Mouse (Mus musculus) C2C12 (cell line): ENCODE measurements around the gene Nr4a1.

ENCODE experiments used
- CEBPB ChIP-seq: IDR thresholded peaks from one replicate; pipeline ENCODE4 v1.6.1; 2011; ENCODE audit warnings: low read depth, mild to moderate bottlenecking, control low read depth, moderate library complexity
- CTCF ChIP-seq: IDR thresholded peaks from one replicate; pipeline ENCODE4 v1.5.1; 2011; ENCODE audit not compliant: control insufficient read depth, insufficient read depth, insufficient read length
- FOSL1 ChIP-seq: IDR thresholded peaks from one replicate; pipeline ENCODE4 v1.8.0; 2011; ENCODE audit warnings: mild to moderate bottlenecking, low read length; ENCODE audit not compliant: poor library complexity, insufficient read depth, severe bottlenecking
- MAX ChIP-seq: IDR thresholded peaks from one replicate; pipeline ENCODE4 v1.6.1; 2011; ENCODE audit warnings: mild to moderate bottlenecking, control low read depth
- MYOD1 ChIP-seq: IDR thresholded peaks from one replicate; pipeline ENCODE4 v1.6.1; 2011; ENCODE audit warnings: low read depth; ENCODE audit not compliant: control insufficient read depth, insufficient read length

- TF ChIP-seq CTCF (no peak), FOSL1 (no peak), CEBPB (no peak), MAX (no peak), MYOD1 (no peak)
These were observed 33.3 kb downstream of the Nr4a1 start for GRCm38 (mm10) chr15:101287361-101287760.
